Mouse (Mus musculus) brain, embryonic 14.5 days (tissue): ENCODE data around the gene Rpl27. TPM values are rescaled to one million over a fixed set of nuclear protein-coding genes. Genes with fewer than 3 reads are reported as not detected.
A peak's percentile ranks its signal among the peaks of the same experiment; 100 is the strongest.
"Not testable (repeated sequence)": the region's sequence is repeated elsewhere in the genome, so short reads cannot be mapped to it uniquely, and the experiment has no call there.

ENCODE experiments used
- DNase-seq: peaks from one replicate; pipeline ENCODE4 v3.0.0-alpha.2; 2011; ENCODE audit warnings: low read depth
- CTCF ChIP-seq: fragments of 200-500 bp; IDR thresholded peaks from 2 replicates; pipeline ENCODE4 v1.5.1; 2012; ENCODE audit warnings: inconsistent platforms, mild to moderate bottlenecking, moderate library complexity, borderline replicate concordance; ENCODE audit not compliant: insufficient read depth, insufficient read length; ENCODE audit errors: extremely low read depth
- POLR2A ChIP-seq: fragments of 200-500 bp; IDR thresholded peaks from 2 replicates; pipeline ENCODE4 v1.6.1; 2012; ENCODE audit warnings: mild to moderate bottlenecking, inconsistent platforms, borderline replicate concordance; ENCODE audit not compliant: poor library complexity, insufficient read depth, insufficient read length, severe bottlenecking; ENCODE audit errors: extremely low read depth
- polyA plus RNA-seq: library from polyadenylated mRNA; depleted of rRNA; stranded (reverse); fragments of >200 nt; gene quantifications from 2 replicates; pipeline ENCODE4 v1.2.3, GENCODE M21; 2012

The Rpl27 gene
- polyA plus RNA-seq, 1 experiment = 836 TPM

GRCm38 (mm10) chr11:101431327-101431726 lies 10.8 kb upstream of the Rpl27 start:
- TF ChIP-seq CTCF (no peak), POLR2A (no peak)
- no peak for DNase-seq

- peak; percentile 26 for DNase-seq
- TF ChIP-seq CTCF = no peak
- TF ChIP-seq POLR2A = no peak
Observed at GRCm38 (mm10) chr11:101433396-101433795, 8.7 kb upstream of the Rpl27 start.

GRCm38 (mm10) chr11:101435831-101436230 lies 6.3 kb upstream of the Rpl27 start:
- DNase-seq = no peak
- TF ChIP-seq POLR2A (no peak), CTCF (no peak)

- no peak for TF ChIP-seq CTCF
- TF ChIP-seq POLR2A = no peak
- DNase-seq = no peak
Observed at GRCm38 (mm10) chr11:101436916-101437315, 5.2 kb upstream of the Rpl27 start.

GRCm38 (mm10) chr11:101438006-101438405 lies 4.1 kb upstream of the Rpl27 start:
- not testable (repeated sequence) for DNase-seq

- DNase-seq = not testable (repeated sequence)
Observed at GRCm38 (mm10) chr11:101441450-101442126, 510 bp upstream of the Rpl27 start.

- TF ChIP-seq CTCF (no peak), POLR2A (no peak)
- DNase-seq = no peak
Observed at GRCm38 (mm10) chr11:101442760-101443159, 662 bp downstream of the Rpl27 start.

GRCm38 (mm10) chr11:101446319-101446718 lies 4.2 kb downstream of the Rpl27 start:
- TF ChIP-seq POLR2A = no peak
- TF ChIP-seq CTCF = no peak

GRCm38 (mm10) chr11:101446860-101447259 lies 4.8 kb downstream of the Rpl27 start:
- DNase-seq = not testable (repeated sequence)

More at GRCm38 (mm10) chr11:101446319-101446718, 4.2 kb downstream of the Rpl27 start:
- no peak for DNase-seq

- TF ChIP-seq CTCF = no peak
- TF ChIP-seq POLR2A = no peak
- DNase-seq = no peak
Observed at GRCm38 (mm10) chr11:101447786-101448185, 5.7 kb downstream of the Rpl27 start.

- TF ChIP-seq CTCF = no peak
- TF ChIP-seq POLR2A = no peak
- DNase-seq = no peak
Observed at GRCm38 (mm10) chr11:101448274-101448746, 6.2 kb downstream of the Rpl27 start, which contains the start of gene Ifi35. Gene Ifi35, plus strand, starts transcription at chr11:101448407.

- no peak for TF ChIP-seq CTCF
- TF ChIP-seq POLR2A = no peak
- DNase-seq = no peak
Observed at GRCm38 (mm10) chr11:101448899-101449298, 6.8 kb downstream of the Rpl27 start.

- DNase-seq = not testable (repeated sequence)
Observed at GRCm38 (mm10) chr11:101449596-101449995, 7.5 kb downstream of the Rpl27 start.
